Mouse (Mus musculus): Measurements from ENCODE around the gene Ccdc65.

GRCm38 (mm10) chr15:98749093-98749492 lies 41.1 kb downstream of the Ccdc65 start:
- TF ChIP-seq EP300 (IDR thresholded peaks at IDR 0.05; ENCODE audit: insufficient read depth, low read depth, low read length), result no peak
- no peak for TF ChIP-seq CTCF (IDR thresholded peaks at IDR 0.05; ENCODE audit: low read depth, low read length)
- TF ChIP-seq POLR2A (IDR thresholded peaks at IDR 0.05; ENCODE audit: insufficient read depth, low read length), result no peak

Data from ES-Bruce4 (cell line).